In genomic region chr19:34194132-34194745, GRCm38 (mm10) we compare ENCODE assay signal across 10 mouse cellular contexts. TPM values are rescaled to one million over a fixed set of nuclear protein-coding genes. Genes with fewer than 3 reads are reported as not detected.
A peak's percentile ranks its signal among the peaks of the same experiment; 100 is the strongest.
DNase-seq lines count a peak whose midpoint lies in the region; ATAC-seq and TF ChIP-seq lines count a peak whose summit lies in the region.
"Had no signal": no experiment of that assay in that cellular context is flagged by ENCODE, and none has a peak within 500 bp of the region (broad histone marks: within the 10 kb centered on the region; RNA-seq: fewer than 3 reads in every experiment).

No protein-coding gene starts in this region.

- H3K4me2 ChIP-seq in lung, embryonic 15.5 days, result peak overlapping the region; percentile 90
- peak overlapping the region; percentile 87 for H3K4me2 ChIP-seq in embryonic facial prominence, embryonic 13.5 days
- H3K4me2 ChIP-seq in limb, embryonic 14.5 days (replicated peaks; ENCODE audit: low read depth, low read length, severe bottlenecking), result peak overlapping the region; percentile 92
- H3K4me2 ChIP-seq in neural tube, embryonic 14.5 days (ENCODE audit: low read depth, low read length), result peak overlapping the region; percentile 91; the same call in 1 of the 2 replicates

- no peak overlapping the region for H3K9ac ChIP-seq in lung, embryonic 15.5 days
- no peak overlapping the region for H3K9ac ChIP-seq in embryonic facial prominence, embryonic 13.5 days
- H3K9ac ChIP-seq in limb, embryonic 14.5 days (ENCODE audit: low read depth, low read length, severe bottlenecking), result no peak overlapping the region
- H3K9ac ChIP-seq in neural tube, embryonic 14.5 days (replicated peaks; ENCODE audit: low read depth, low read length), result no peak overlapping the region
- H3K9ac ChIP-seq: midbrain, embryonic 12.5 days had no signal

- no peak for ATAC-seq in lung, embryonic 15.5 days (ENCODE audit: borderline replicate concordance, extremely low read depth, low FRiP score, low TSS enrichment)
- ATAC-seq in embryonic facial prominence, embryonic 13.5 days (ENCODE audit: insufficient number of reproducible peaks, insufficient read depth, low FRiP score, low TSS enrichment, low read depth), result no peak
- ATAC-seq in limb, embryonic 14.5 days (ENCODE audit: low FRiP score, low read depth), result no peak
- no peak for ATAC-seq in neural tube, embryonic 14.5 days (ENCODE audit: low read depth)

- H3K27ac ChIP-seq in lung, embryonic 15.5 days, result no peak overlapping the region
- H3K27ac ChIP-seq in embryonic facial prominence, embryonic 13.5 days, result no peak overlapping the region
- H3K27ac ChIP-seq in limb, embryonic 14.5 days (replicated peaks; ENCODE audit: low read depth, low read length), result no peak overlapping the region
- H3K27ac ChIP-seq in neural tube, embryonic 14.5 days (ENCODE audit: low read depth, low read length), result no peak overlapping the region
- H3K27ac ChIP-seq: midbrain, embryonic 12.5 days had no signal

- 90% methylated on average over 6 of the region's 6 CpGs for WGBS in lung, embryonic 15.5 days
- WGBS in embryonic facial prominence, embryonic 13.5 days, result 61% methylated on average over 6 of the region's 6 CpGs
- 61% methylated on average over 6 of the region's 6 CpGs for WGBS in limb, embryonic 14.5 days
- WGBS in neural tube, embryonic 14.5 days, result 91% methylated on average over 6 of the region's 6 CpGs

- no peak for TF ChIP-seq POLR2A in limb, embryonic 14.5 days (IDR thresholded peaks at IDR 0.05; ENCODE audit: borderline replicate concordance, extremely low read depth, insufficient read depth, insufficient read length)

- no peaks in the 10 kb centered on the region for H3K9me3 ChIP-seq in lung, embryonic 15.5 days
- no peaks in the 10 kb centered on the region for H3K9me3 ChIP-seq in embryonic facial prominence, embryonic 13.5 days
- H3K9me3 ChIP-seq in limb, embryonic 14.5 days (ENCODE audit: control insufficient read depth, low read length), result no peaks in the 10 kb centered on the region
- no peaks in the 10 kb centered on the region for H3K9me3 ChIP-seq in neural tube, embryonic 14.5 days (ENCODE audit: control insufficient read depth, low read length)
- H3K9me3 ChIP-seq: midbrain, embryonic 12.5 days had no signal

- H3K4me1 ChIP-seq in lung, embryonic 15.5 days, result peaks cover 15% of the 10 kb centered on the region
- H3K4me1 ChIP-seq in embryonic facial prominence, embryonic 13.5 days, result peaks cover 31% of the 10 kb centered on the region
- peaks cover 18% of the 10 kb centered on the region for H3K4me1 ChIP-seq in limb, embryonic 14.5 days (ENCODE audit: control insufficient read depth, insufficient read depth, low read length)
- no peaks in the 10 kb centered on the region for H3K4me1 ChIP-seq in neural tube, embryonic 14.5 days (ENCODE audit: control insufficient read depth, insufficient read depth, low read length)

- no peak overlapping the region for H3K4me3 ChIP-seq in lung, embryonic 15.5 days
- peak overlapping the region; percentile 66 for H3K4me3 ChIP-seq in embryonic facial prominence, embryonic 13.5 days
- H3K4me3 ChIP-seq in limb, embryonic 14.5 days (replicated peaks; ENCODE audit: low read length), result peak overlapping the region; percentile 72
- H3K4me3 ChIP-seq in neural tube, embryonic 14.5 days (ENCODE audit: low read depth, low read length), result no peak overlapping the region
- H3K4me3 ChIP-seq: midbrain, embryonic 12.5 days had no signal

- no peaks in the 10 kb centered on the region for H3K36me3 ChIP-seq in lung, embryonic 15.5 days
- H3K36me3 ChIP-seq in embryonic facial prominence, embryonic 13.5 days, result no peaks in the 10 kb centered on the region
- no peaks in the 10 kb centered on the region for H3K36me3 ChIP-seq in limb, embryonic 14.5 days (ENCODE audit: control insufficient read depth, insufficient read depth, low read length)
- no peaks in the 10 kb centered on the region for H3K36me3 ChIP-seq in neural tube, embryonic 14.5 days (ENCODE audit: control insufficient read depth, insufficient read depth, low read length)
- H3K36me3 ChIP-seq: midbrain, embryonic 12.5 days had no signal

- no peaks in the 10 kb centered on the region for H3K27me3 ChIP-seq in lung, embryonic 15.5 days
- peaks cover 10% of the 10 kb centered on the region for H3K27me3 ChIP-seq in embryonic facial prominence, embryonic 13.5 days
- H3K27me3 ChIP-seq in limb, embryonic 14.5 days (ENCODE audit: control insufficient read depth, insufficient read depth, low read length), result no peaks in the 10 kb centered on the region
- no peaks in the 10 kb centered on the region for H3K27me3 ChIP-seq in neural tube, embryonic 14.5 days (ENCODE audit: control insufficient read depth, insufficient read depth, low read length)

- DNase-seq in lung, postnatal 36 days, result no peak
- no peak for DNase-seq in limb, embryonic 14.5 days (ENCODE audit: low spot score)
- no peak for DNase-seq in thymus, postnatal 10 days (ENCODE audit: low spot score in 2 of 2)
- no peak for DNase-seq in testis, postnatal 14 days (ENCODE audit: low spot score)
- no peak for DNase-seq in cerebellum, adult 18-20 months
- DNase-seq: kidney, adult 2 months had no signal

RNA-seq across cellular contexts. Expression of gene Stambpl1, which starts 2.2 kb away (rescaled TPM):
- polyA plus RNA-seq in lung, embryonic 15.5 days (2015; fragmentation: Nextera tagmentation; extraction: Ambion mirVana), result 9.2 and 11.5 TPM in 2 replicates
- polyA plus RNA-seq in embryonic facial prominence, embryonic 13.5 days (2015; fragmentation: Nextera tagmentation; extraction: Ambion mirVana), result 13.2 and 13.7 TPM in 2 replicates
- 8.6 and 9.0 TPM in 2 replicates for polyA plus RNA-seq in limb, embryonic 14.5 days (2012; rRNA removed)
- 14.8 and 16.6 TPM in 2 replicates for polyA plus RNA-seq in limb, embryonic 14.5 days (2014; fragmentation: Nextera tagmentation; extraction: Ambion mirVana)
- polyA plus RNA-seq in neural tube, embryonic 14.5 days (2014; fragmentation: Nextera tagmentation; extraction: Ambion mirVana), result 20.7 and 25.7 TPM in 2 replicates

RNA-seq across cellular contexts. Expression of gene Ankrd22, which starts 28.4 kb away (rescaled TPM):
- polyA plus RNA-seq in lung, embryonic 15.5 days (2015; fragmentation: Nextera tagmentation; extraction: Ambion mirVana), result 0.16 and 0.67 TPM in 2 replicates
- 2.8 and 3.9 TPM in 2 replicates for polyA plus RNA-seq in embryonic facial prominence, embryonic 13.5 days (2015; fragmentation: Nextera tagmentation; extraction: Ambion mirVana)
- 3.1 and 4.9 TPM in 2 replicates for polyA plus RNA-seq in limb, embryonic 14.5 days (2012; rRNA removed)
- polyA plus RNA-seq in limb, embryonic 14.5 days (2014; fragmentation: Nextera tagmentation; extraction: Ambion mirVana), result 7.5 and 8.9 TPM in 2 replicates
- polyA plus RNA-seq in neural tube, embryonic 14.5 days (2014; fragmentation: Nextera tagmentation; extraction: Ambion mirVana), result not detected in 2 replicates
- polyA plus RNA-seq: kidney, adult 2 months; midbrain, embryonic 12.5 days had no signal

Comparison
In these comparisons a context has a peak if more than half of its experiments do, and no peak if none do; other contexts are left out.
1. H3K4me3 ChIP-seq: peak in embryonic facial prominence, embryonic 13.5 days (single experiment) and limb, embryonic 14.5 days (single experiment); none in lung, embryonic 15.5 days (single experiment) and neural tube, embryonic 14.5 days (single experiment).
2. Peak in every context shown above with its lines, with median percentiles within 50 percentile points of each other: H3K4me2 ChIP-seq.